Mouse (Mus musculus) lung, postnatal 10 days (tissue): ENCODE data around the gene Cdc20.

Experiments
- DNase-seq: peaks from one replicate; pipeline ENCODE4 v3.0.0; 2021

Cdc20 gene

DNA sequence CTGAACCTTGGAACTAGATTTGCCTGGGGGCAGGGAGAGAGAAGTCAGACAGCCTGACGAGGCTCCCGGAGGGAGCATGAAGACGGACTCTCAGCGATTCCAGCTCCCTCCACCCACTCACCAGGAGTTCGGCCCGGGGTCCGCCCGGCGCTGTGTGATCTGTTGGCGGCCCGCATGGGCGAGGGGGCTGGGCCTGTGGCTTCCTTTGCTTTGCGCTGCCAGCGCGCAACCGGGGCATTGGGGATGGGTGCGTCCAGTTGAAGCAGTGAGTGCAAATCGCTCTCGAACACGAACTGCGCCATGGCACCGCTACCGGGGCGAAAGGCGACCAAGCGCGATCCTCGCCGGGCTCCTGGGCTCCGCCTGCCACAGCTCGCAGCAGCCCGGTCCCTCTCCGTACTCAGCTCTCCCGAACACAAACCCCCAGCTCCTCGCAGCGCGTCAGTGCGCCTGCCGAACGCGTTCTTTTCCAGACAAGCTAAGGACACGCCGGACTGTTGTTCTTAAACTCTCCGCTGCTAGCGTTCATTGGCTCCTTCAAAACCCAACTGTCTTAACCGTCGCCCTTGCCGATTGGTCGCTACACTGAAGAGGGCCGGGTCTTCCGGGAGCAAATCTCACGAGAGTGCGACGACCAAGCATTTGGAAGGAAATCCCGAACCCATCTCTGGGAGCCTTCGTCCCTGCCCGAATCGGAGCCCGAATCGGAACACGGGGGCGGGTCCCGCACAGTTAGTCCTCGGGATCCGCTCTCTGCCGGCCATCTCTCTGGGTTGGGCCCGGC lies at the start of gene Cdc20:
TSS of gene Cdc20 (minus strand) at position 533 of the 784 bp plus-strand sequence.
- DNase-seq, result peak; percentile 97

- DNase-seq, result no peak
Measured at GRCm38 (mm10) chr4:118476773-118477530, 39.8 kb upstream of the Cdc20 start.

GRCm38 (mm10) chr4:118472687-118473086 lies 35.5 kb upstream of the Cdc20 start:
- DNase-seq, result no peak

DNA sequence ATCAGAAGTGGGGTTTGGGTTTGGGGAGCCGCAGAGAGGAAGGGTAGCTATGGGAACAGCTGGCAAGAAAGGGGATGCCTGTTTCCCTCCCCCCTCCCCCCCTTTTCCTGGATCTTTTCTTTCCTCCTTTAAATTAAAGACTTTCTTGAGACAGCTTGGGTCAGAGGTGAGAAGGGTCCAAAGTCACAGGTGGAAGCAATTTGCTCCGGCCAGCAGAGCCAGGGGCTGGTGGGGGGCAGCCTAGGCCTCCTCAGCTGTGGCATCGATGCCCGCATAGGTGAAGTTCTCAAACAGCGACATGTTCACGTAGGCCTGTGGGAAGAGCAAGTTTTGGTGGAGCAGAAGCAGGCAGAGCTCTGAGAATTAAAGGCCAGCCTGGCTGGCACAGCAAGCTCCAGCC lies 34.1 kb upstream of the Cdc20 start:
- no peak for DNase-seq

- DNase-seq, result peak; percentile 31
Measured at GRCm38 (mm10) chr4:118465697-118466163, 28.6 kb upstream of the Cdc20 start.

DNA sequence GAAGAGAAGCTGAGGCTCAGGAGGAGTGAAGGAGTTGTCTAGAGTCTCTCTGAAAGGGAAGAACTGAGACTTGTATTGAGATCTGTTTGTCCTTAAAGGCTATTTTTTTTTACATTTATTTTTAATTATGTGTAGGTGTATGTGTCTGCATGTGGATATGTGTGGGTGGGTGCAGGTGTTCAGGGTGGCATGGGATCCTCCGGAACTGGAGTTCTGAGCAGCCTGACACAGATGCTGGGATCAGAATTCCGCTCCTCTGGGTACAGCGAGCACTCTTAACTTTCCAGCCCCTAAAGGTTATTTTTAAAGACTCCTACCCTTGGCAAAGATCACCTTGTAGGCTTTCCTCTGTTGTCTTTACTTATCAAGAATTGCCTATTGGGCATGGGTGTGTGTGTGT lies 27.8 kb upstream of the Cdc20 start:
- DNase-seq, result no peak

DNA sequence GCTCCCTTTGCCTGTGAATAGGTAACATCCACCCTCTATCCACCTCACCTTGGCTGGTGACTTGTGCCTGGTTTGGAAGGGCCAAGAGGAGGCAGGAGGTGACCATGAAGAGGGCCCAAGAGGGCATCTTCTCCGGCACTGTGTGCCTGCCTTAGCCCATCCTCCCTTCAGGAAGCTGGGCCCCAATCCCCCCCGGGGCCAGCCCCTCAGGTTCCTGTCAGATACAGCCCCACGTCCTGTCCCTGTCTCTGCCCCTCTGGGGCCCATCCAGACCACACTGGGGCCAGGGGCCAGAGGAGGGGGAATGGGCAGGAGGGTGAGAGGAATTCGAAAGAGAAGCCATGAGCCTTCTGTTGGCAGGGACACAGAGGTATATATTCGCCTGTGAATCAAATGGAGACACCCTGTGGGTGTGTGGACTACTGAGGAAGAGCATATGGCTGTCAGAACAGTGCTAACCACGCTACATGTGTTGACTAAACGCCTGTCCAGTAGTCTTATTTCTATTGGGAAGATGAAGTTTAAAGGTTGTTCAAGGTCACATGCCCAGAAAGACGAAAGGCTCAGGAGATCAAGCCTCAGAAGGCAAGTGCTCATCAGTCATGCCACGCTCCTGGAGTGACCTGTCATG lies 20.3 kb upstream of the Cdc20 start, which contains the start of gene Mpl:
TSS of gene Mpl (minus strand) at position 169 of the 631 bp plus-strand sequence.
- no peak for DNase-seq

GRCm38 (mm10) chr4:118446415-118447153 lies 9.4 kb upstream of the Cdc20 start:
- DNase-seq, result no peak

GRCm38 (mm10) chr4:118445781-118446414 lies 8.7 kb upstream of the Cdc20 start:
- DNase-seq, result peak; percentile 80

DNA sequence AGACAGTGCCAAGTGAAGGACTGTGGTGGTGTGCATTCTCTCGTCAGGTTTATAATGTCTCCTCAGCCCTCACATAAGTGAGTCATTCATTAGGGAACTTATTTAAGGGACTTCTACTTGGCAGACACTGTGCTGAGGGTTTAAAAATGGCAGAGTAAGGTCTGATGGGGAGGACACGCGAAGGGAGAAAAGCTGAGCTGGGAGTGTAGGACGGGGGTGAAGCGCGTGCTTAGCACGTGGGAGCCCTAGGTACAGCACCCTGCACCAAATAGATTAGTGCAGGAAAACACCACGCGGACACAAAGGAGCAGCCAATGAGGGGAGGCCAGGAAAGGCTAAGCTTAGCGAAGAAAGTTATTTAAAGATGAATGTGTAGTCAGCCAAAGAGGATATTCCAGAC lies 7.9 kb upstream of the Cdc20 start:
- no peak for DNase-seq

GRCm38 (mm10) chr4:118437829-118438253 lies 689 bp upstream of the Cdc20 start:
- peak; percentile 58 for DNase-seq

GRCm38 (mm10) chr4:118432332-118432731 lies 4.8 kb downstream of the Cdc20 start:
- DNase-seq, result no peak

DNA sequence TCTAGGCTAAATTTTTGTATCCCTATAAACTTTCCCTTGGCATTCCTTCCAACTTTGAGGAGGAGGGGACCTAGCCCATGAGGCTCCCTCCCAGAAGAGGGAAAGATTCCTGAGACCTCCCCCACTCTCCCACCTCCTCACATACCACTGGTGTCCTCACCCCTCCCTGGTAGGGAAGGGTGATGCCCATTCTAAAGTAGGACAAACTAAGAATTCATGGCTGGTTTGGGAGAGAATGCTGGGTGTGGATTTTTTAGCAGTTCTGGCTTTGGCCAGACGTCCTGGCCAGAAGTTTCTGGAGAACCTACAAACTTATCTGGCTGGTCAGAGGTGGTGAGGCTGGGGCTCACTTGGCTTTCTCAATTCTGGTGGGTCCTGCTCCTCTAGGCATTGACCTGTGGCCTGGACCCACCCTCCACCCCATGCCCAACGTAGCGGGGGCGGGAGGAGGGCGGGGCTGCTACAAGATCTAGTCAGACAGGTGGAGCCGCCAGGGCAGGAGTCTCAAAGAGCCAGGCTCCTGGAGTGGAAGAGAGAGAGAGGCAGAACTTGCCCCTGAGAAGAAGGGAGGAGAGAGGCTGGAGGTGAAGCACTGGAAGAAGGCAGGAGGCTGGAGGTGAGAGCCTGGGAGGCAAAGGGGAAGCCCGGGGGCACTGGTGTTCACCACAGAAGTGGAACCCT lies 7.8 kb downstream of the Cdc20 start:
- DNase-seq, result peak; percentile 40

DNA sequence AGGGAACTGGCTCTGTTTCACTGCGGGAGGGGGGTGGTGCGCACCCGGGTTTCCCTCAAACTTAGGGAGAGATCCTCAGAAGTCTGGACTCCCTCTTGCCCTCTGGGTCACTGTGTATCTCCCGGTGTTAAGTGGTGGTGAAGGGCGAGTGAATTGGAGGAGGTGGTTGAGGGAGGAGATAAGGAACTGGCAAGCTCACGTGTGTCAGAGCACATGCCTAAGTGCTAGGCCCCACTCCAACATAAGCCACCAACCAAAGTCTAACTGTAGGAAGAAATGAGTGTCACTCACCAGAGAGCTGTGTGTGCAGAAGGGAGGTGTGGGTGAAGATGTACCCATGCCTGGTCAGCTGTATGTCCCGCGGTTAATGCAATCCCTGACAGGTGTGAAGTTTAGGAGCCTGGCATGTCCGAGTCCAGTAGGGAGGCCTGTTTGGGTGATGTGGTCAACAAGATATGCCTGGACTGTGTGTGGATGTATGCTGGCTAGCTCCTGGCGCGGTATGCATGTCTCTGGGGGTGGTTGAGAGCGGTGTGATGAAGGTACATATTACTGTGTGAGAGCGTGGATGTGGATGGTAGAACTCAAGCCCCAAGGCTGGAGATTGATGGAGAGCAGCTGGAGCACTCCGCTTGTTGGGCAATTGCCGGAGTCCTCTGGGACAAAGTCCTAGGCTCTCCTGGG lies 8.5 kb downstream of the Cdc20 start:
- peak; percentile 54 for DNase-seq

DNA sequence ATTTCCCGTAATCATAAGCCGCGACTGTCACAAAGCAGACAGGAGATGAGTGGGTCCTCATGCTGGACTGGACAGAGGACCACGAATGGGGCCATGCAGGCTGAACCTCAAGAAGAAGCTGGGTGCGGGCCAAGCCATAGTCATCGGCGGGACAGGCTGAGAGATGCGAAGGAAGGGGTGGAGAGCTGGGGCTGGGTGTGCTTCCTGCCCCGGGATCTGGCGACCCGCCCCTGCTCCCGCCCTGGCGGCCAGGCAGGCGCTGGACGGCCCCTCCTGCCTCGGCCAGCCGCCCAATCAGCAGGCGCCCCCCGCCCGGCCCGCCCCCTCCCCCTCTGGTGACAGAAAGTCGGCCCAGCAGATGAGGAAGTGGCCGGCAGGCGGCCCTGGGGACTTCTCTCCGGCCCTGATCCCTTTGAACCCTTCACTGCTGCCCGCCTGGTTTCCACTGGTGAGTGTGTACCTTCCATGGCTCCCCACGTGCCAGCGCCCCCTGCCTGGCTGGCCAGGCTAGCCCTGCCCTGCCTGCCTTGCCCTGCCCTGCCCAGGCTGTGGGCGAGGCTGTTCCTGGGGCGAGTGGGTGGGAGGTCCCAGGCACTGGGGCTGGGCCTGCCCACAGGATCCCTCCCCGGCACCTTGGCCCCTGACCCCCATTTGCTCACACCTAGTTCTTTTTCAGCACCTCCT lies 9.2 kb downstream of the Cdc20 start, which contains the start of gene Elovl1:
TSS of gene Elovl1 (plus strand) at position 326 of the 684 bp plus-strand sequence.
- peak; percentile 97 for DNase-seq

GRCm38 (mm10) chr4:118427415-118427767 lies 9.8 kb downstream of the Cdc20 start:
- no peak for DNase-seq

- DNase-seq, result no peak
Measured at GRCm38 (mm10) chr4:118425374-118425773, 11.8 kb downstream of the Cdc20 start.

DNA sequence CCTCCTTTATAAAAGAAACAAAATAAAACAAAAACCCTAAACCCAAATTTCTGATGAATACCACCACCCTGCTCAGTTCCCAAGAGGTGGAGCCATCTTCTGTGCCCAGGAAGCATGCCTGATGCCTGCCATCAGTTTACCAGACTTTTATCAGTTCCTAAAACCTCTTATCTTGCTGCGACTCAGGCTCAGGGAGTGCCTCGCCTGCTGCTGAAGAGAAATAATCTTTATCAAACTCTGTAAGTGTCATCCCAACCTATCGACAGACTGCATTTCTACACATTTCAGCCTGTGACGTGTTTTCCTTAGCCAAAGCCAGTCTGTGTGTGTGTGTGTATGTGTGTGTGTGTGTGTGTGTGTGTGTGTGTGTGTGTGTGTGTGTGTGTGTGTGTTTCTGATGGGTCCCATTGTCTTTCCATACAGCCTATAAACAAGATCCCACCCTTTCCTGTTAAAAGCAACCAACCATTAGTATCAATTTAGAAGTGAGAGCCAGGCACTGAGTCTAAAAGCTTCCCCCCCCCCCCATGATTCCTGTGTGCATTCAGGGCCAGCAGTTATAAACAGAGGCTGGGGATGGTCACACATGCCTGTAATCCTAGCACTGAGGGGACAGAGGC lies 12.5 kb downstream of the Cdc20 start:
- peak; percentile 49 for DNase-seq

- DNase-seq, result no peak
Measured at GRCm38 (mm10) chr4:118421384-118421783, 15.8 kb downstream of the Cdc20 start.
